ENCODE assay signal across 19 mouse cellular contexts in the genomic region with DNA sequence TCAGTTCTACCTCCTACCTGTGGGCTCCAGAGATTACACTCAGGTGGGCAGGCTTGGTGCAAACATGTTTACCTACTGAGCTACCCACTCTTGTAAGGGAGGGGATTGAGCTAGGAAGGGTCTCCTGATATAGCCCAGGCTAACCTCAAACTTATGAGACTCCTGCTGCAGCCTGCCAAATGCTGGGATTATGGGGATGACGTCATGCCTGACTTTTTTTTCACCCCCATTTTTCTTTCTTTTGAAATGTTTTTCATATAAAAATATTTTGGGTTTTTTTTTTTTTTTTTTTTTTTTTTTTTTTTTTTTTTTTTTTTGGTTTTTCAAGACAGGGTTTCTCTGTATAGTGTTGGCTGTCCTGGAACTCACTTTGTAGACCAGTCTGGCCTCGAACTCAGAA. TPM values are rescaled to one million over a fixed set of nuclear protein-coding genes. Genes with fewer than 3 reads are reported as not detected.
DNase-seq lines count a peak whose midpoint lies in the region; TF ChIP-seq lines count a peak whose summit lies in the region.
"Had no signal": no experiment of that assay in that cellular context is flagged by ENCODE, and none has a peak within 500 bp of the region (broad histone marks: within the 10 kb centered on the region; RNA-seq: fewer than 3 reads in every experiment).

No protein-coding gene starts in this region.

- in situ Hi-C loops in ES-E14 (cut with MboI; ENCODE audit: low sequenced_read_pairs in 2 of 2, unreplicated experiment in 2 of 2): no loop called here

- no peak overlapping the region for H3K9ac ChIP-seq in ES-E14 (ENCODE audit: insufficient read depth, low read depth, low read length, poor library complexity, severe bottlenecking)

- H3K9me3 ChIP-seq in ES-E14 (ENCODE audit: control insufficient read depth, insufficient read depth, low read depth, low read length): no peaks in the 10 kb centered on the region

- no peak overlapping the region for H3K4me3 ChIP-seq in gastrocnemius, adult 2 months
- no peak overlapping the region for H3K4me3 ChIP-seq in ES-E14 (ENCODE audit: insufficient read depth in 1 of 2, low read depth in 1 of 2, low read length in 2 of 2, poor library complexity in 1 of 2, severe bottlenecking in 1 of 2)

- intact Hi-C loops in gastrocnemius, adult 2 months (cut with DNase I): no loop called here

- TF ChIP-seq CTCF in gastrocnemius, adult 2 months (IDR thresholded peaks at IDR 0.05): no peak

- H3K36me3 ChIP-seq in ES-E14 (ENCODE audit: control insufficient read depth, insufficient read depth, low read length, poor library complexity, severe bottlenecking): no peaks in the 10 kb centered on the region
- H3K36me3 ChIP-seq: G1E had no signal

- peak overlapping the region; percentile 94; the same call in 1 of the 2 replicates for H3K27ac ChIP-seq in gastrocnemius, adult 2 months
- no peak overlapping the region for H3K27ac ChIP-seq in ES-E14 (ENCODE audit: insufficient read depth, low read depth, low read length, poor library complexity, severe bottlenecking)

- peaks cover 0 to 2% of the 10 kb centered on the region in 2 experiments; a peak in 2 of 4 replicates for H3K4me1 ChIP-seq in ES-E14 (ENCODE audit: control insufficient read depth in 2 of 2, insufficient read depth in 2 of 2, low read length in 2 of 2, poor library complexity in 1 of 2)

- no peak for DNase-seq in gastrocnemius, adult 2 months
- no peak for DNase-seq in gastrocnemius, postnatal 25 days
- DNase-seq in 3T3-L1 (ENCODE audit: low read depth, low spot score): peak; percentile 52
- no peak for DNase-seq in ES-E14 (ENCODE audit: low read depth, low spot score)
- no peak for DNase-seq in kidney, adult 18-20 months
- no peak for DNase-seq in spleen, postnatal 14 days (ENCODE audit: low spot score in 2 of 2)
- DNase-seq: adrenal gland, adult 2 months; adrenal gland, adult 8-10 months; adrenal gland, postnatal 10 days; adrenal gland, postnatal 14 days; adrenal gland, postnatal 25 days; adrenal gland, postnatal 36 days; B cell, adult 2 months; cerebellum, adult 11 months; cerebellum, adult 11-12 months; cerebellum, adult 18-20 months; cerebellum, adult 2 months; cerebellum, adult 8-10 months had no signal

TF ChIP-seq in ES-E14, 5 proteins besides CTCF, POLR2A, EP300 and RAD21:
- TF ChIP-seq CHD2 (IDR thresholded peaks at IDR 0.05; ENCODE audit: low read depth, low read length) (no peak), ZNF384 (IDR thresholded peaks at IDR 0.05; ENCODE audit: low read depth, low read length) (0 out of 2 replicates have a peak, but pooled peaks have one; percentile 59)

RNA-seq across cellular contexts. Expression of a gene that starts 26.7 kb away (rescaled TPM):
- 10 to 100 TPM; 34.8 to 47.1 TPM for total RNA-seq in gastrocnemius, adult 2 months (2021)
- total RNA-seq in gastrocnemius, postnatal 25 days (2021): 10 to 100 TPM; 45.7 to 46.8 TPM
- total RNA-seq in ES-E14 (2012; rRNA removed): 1.6 and 2.2 TPM in 2 replicates

RNA-seq across cellular contexts. Expression of a gene that starts 50.3 kb away (rescaled TPM):
- total RNA-seq in gastrocnemius, adult 2 months (2021): 10 to 100 TPM; 24.1 to 25.1 TPM
- 10 to 100 TPM; 18.6 to 20.4 TPM for total RNA-seq in gastrocnemius, postnatal 25 days (2021)
- total RNA-seq in ES-E14 (2012; rRNA removed): 26.0 and 30.9 TPM in 2 replicates

RNA-seq across cellular contexts. Expression of a gene that starts 57.6 kb away (rescaled TPM):
- total RNA-seq in gastrocnemius, adult 2 months (2021): 1 to 10 TPM; 6.1 to 6.4 TPM
- 1 to 10 TPM; 5.3 to 5.4 TPM for total RNA-seq in gastrocnemius, postnatal 25 days (2021)
- total RNA-seq in ES-E14 (2012; rRNA removed): 2.2 and 2.3 TPM in 2 replicates

Comparison
In these comparisons a context has a peak if more than half of its experiments do, and no peak if none do; other contexts are left out.
1. RNA of a gene that starts 26.7 kb away (total RNA-seq): 34.8 to 47.1 TPM in gastrocnemius, adult 2 months and 45.7 to 46.8 TPM in gastrocnemius, postnatal 25 days; 1.6 to 2.2 TPM in ES-E14; every median in the first group is over 10 times any median in the second.